Mouse (Mus musculus) embryo, embryonic 10.5 days (tissue): Measurements from ENCODE around the gene Vsx1.

Experiments used
- DNase-seq: peaks from one replicate; pipeline ENCODE4 v3.0.0-alpha.2; 2015; ENCODE audit warnings: low spot score

Gene Vsx1

GRCm38 (mm10) chr2:150643726-150644415 lies 45.3 kb downstream of the Vsx1 start:
- peak; percentile 65 for DNase-seq

DNA sequence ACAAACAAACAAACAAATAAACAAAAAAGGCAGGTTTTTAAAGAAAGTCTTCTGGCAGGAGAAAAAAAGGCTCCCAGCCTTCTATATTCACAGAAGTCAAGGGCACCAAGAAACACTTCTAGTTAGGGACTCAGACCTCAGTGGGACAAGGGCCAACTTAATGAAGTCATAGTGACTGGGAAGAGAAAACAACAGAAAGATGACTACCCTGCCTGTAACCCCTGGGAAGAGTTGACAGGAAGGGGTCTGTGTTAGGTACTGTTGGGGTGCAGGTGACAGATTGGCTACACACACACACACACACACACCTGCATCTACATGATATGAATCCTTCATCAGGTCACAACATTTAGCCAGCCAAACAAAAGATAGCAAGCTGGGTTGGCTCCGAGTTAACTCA lies 46.0 kb downstream of the Vsx1 start:
- no peak for DNase-seq

DNA sequence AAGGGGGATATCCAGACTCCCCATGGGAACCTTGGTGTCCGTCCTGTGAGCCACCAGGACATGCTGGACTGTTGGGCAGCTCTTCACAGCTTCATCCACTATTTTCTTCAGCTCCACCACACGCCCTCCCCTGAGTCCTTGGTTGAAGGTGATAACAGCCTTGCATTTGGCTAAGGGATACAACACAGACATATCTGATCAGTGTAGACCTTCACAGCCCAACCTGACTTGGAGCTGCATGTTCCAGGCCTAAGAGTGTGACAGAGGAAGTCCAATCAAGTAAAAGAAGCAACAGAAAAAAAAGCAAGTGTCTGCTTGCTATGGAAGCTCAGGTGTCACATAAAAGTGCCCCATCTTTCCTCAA lies 50.8 kb downstream of the Vsx1 start:
- DNase-seq, result no peak

DNA sequence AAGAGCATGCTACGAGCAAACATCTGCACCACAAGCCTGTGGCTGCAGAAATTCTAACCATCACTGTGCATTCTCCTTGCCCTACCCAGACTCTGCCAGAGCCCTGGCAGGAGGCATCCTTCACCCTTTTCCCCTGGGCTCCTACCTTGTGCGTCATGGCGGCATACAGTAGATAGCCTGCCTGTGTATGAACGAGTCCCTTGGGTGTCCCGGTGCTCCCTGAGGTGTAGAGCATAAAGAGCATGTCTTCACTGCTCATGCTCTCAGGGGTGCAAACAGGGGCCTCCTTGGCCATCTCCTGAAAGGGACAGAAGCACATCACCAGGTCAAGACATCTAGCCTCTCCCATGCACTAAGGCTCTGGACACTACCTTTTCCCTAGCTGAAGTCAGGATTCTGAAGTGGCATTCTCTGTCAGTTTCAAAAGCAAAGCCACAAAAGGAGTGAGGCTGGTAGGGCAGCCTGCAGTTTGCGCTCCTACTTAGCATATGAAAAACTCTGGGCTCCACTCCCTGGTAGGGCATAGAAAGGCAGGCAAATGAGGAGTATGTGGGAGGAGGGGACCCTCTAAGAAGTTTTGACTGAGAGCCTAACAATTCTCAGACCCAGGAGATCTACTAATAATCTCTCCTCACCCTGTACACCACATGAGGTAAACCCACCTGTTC lies 51.3 kb downstream of the Vsx1 start:
- peak; percentile 27 for DNase-seq

DNA sequence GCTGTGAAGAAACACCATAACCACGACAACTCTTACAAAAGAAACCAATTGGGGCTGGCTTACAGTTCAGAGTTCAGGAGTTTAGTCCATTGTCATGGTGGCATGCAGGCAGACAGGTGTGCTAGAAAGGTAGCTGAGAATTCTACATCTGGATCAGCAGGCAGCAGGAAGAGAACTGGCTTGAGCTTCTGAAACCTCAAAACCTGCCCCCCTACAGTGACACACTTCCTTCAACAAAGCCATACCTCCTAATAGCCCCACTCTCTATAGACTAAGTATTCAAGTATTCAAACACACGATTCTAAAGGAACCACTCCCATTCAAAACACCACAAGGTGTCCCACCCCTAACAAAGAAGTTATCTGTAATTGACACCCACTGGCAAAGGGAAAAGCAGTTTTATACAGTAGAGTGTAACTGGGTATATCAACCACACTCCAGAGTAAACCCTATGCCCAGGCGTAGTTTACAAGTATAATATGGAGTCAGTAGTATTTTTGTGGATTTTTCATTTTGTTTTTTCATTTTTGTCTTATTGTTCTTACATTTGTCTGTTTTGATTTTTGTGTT lies 53.2 kb downstream of the Vsx1 start:
- no peak for DNase-seq
